Mouse (Mus musculus) heart, postnatal 0 days (tissue): ENCODE data around the gene Hist1h1d. TPM values are rescaled to one million over a fixed set of nuclear protein-coding genes. Genes with fewer than 3 reads are reported as not detected.
"Not testable (repeated sequence)": the region's sequence is repeated elsewhere in the genome, so short reads cannot be mapped to it uniquely, and the experiment has no call there.

ENCODE experiments used
- ATAC-seq: fragments of 200-750 bp; cut with Nextera tagmentation; 2 replicates; pipeline ENCODE4 v1.8.0; 2017; ENCODE audit warnings: low read depth, moderate number of reproducible peaks, moderate library complexity; ENCODE audit not compliant: insufficient read depth
- DNase-seq: peaks from one replicate; pipeline ENCODE4 v3.0.0-alpha.2; 2016; ENCODE audit warnings: low spot score
- H3K27ac ChIP-seq: fragments of 300-500 bp; sonication (generic); 2 replicates; pipeline ENCODE4 v1.5.1; 2014; ENCODE audit warnings: low read depth, mild to moderate bottlenecking
- H3K27me3 ChIP-seq: fragments of 300-500 bp; sonication (generic); 2 replicates; pipeline ENCODE4 v1.6.1; 2014; ENCODE audit warnings: low read length, mixed read lengths; ENCODE audit not compliant: control insufficient read depth, insufficient read depth
- H3K36me3 ChIP-seq: fragments of 300-500 bp; sonication (generic); replicated peaks from 2 replicates; pipeline ENCODE4 v1.6.1; 2014; ENCODE audit warnings: low read length, mixed read lengths; ENCODE audit not compliant: control insufficient read depth, insufficient read depth
- H3K4me1 ChIP-seq: fragments of 300-500 bp; sonication (generic); 2 replicates; pipeline ENCODE4 v1.6.1; 2014; ENCODE audit warnings: antibody characterized with exemption; ENCODE audit not compliant: control insufficient read depth, insufficient read depth
- H3K4me2 ChIP-seq: fragments of 300-500 bp; sonication (generic); 2 replicates; pipeline ENCODE4 v1.6.1; 2014; ENCODE audit warnings: low read depth, mild to moderate bottlenecking, low read length, moderate library complexity
- H3K4me3 ChIP-seq: fragments of 300-500 bp; sonication (generic); 2 replicates; pipeline ENCODE4 v1.5.1; 2014; ENCODE audit warnings: low read depth, low read length
- H3K9ac ChIP-seq: fragments of 300-500 bp; sonication (generic); replicated peaks from 2 replicates; pipeline ENCODE4 v1.6.1; 2014; ENCODE audit warnings: low read depth, low read length, mixed read lengths
- H3K9me3 ChIP-seq: fragments of 300-500 bp; sonication (generic); replicated peaks from 2 replicates; pipeline ENCODE4 v1.6.1; 2016; ENCODE audit warnings: low read length; ENCODE audit not compliant: control insufficient read depth
- CTCF ChIP-seq: IDR thresholded peaks from 2 replicates; pipeline ENCODE4 v1.5.1; 2016; ENCODE audit warnings: antibody characterized with exemption, control low read depth, low read depth
- EP300 ChIP-seq: IDR thresholded peaks from 2 replicates; pipeline ENCODE4 v1.6.1; 2016; ENCODE audit warnings: antibody characterized with exemption, low read depth
- WGBS: fragments of 180-500 bp; shearing (Covaris S2); extraction: QIAGEN DNeasy Blood & Tissue Kit; methylation state at CpG from one replicate; pipeline ENCODE4 v1.1.7; 2014; 5-methylcytosine and 5-hydroxymethylcytosine counted together
- polyA plus RNA-seq: library from polyadenylated mRNA; unstranded; fragments of >200 nt; fragmentation: Nextera tagmentation; extraction: Ambion mirVana; gene quantifications from 2 replicates; pipeline ENCODE4 v1.2.1, GENCODE M21; 2015
- total RNA-seq: library from RNA; depleted of rRNA; stranded (reverse); fragments of >200 nt; gene quantifications from 2 replicates; pipeline ENCODE4 v1.2.3, GENCODE M21; 2014; ENCODE audit warnings: low replicate concordance

The Hist1h1d gene
- total and polyA plus RNA-seq, 2 experiments from 2014 or later: 0.20 to 61.7 TPM

- under 1% methylated on average over 20 of the region's 20 CpGs for WGBS
- Histone ChIP-seq H3K27ac (peak overlapping the region; percentile 100), H3K9ac (peak overlapping the region; percentile 87), H3K36me3 (no peaks in the 10 kb centered on the region), H3K27me3 (no peaks in the 10 kb centered on the region), H3K4me2 (peak overlapping the region; percentile 79), H3K4me3 (peak overlapping the region; percentile 63), H3K9me3 (no peaks in the 10 kb centered on the region), H3K4me1 (peaks cover 20% of the 10 kb centered on the region)
- DNase-seq (peak; percentile 43), ATAC-seq (no peak)
- TF ChIP-seq CTCF (no peak), EP300 (no peak)
Measured at GRCm38 (mm10) chr13:23530181-23530900, 22.7 kb upstream of the Hist1h1d start.

- Histone ChIP-seq H3K4me3 (peak within 1 kb of the TSS; percentile 63), H3K9me3 (no peaks in the 10 kb centered on the region), H3K4me1 (peaks cover 20% of the 10 kb centered on the region), H3K27ac (peak within 1 kb of the TSS; percentile 100), H3K9ac (peak within 1 kb of the TSS; percentile 87), H3K36me3 (no peaks in the 10 kb centered on the region), H3K4me2 (peak within 1 kb of the TSS; percentile 79), H3K27me3 (no peaks in the 10 kb centered on the region)
- WGBS: under 1% methylated on average over 55 of the region's 70 CpGs
- ATAC-seq (peak; percentile 79), DNase-seq (peak; percentile 96)
- peak; percentile 87 for TF ChIP-seq EP300
- TF ChIP-seq CTCF: no peak
Measured at GRCm38 (mm10) chr13:23530901-23531875, 21.9 kb upstream of the Hist1h1d start, which contains the start of gene Hist1h4h. Gene Hist1h4h, plus strand, starts transcription at chr13:23531050.

DNA sequence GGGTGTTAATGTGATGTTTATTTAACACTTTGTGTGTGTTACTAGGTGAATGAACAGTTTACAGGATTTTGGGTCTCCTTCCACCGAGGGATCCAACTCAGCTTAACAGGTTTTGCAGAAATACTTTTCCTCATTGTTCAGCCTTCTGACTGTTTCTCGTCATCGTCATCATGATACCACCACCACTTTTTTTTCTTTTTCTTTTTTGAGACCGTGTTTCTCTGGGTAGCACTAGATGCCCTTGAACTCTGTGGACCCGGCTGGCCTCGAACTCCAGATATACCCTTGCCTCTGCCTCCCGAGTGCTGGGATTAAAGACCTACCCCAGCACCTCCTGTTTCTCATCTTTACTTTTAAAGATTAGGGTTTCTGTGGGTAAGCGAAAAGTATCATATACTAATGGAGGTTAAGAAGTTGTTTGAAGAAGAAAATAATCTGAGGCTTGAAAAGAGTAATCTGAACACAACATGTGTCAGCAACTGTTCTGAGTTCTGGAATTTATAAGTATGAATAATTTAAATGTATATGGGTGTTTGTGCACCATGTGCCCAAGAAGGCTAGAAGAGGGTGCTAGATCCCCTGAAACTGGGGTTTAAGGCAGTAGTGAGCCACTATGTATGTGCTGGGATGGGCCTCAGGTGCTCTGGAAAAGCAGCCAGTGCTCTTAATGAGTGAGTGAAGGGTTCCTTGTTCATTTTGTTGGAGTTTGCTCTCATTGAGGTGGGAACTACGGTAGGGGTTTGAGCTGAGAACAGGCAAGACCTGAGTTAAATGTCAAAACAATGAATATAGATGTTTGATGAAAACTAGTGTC lies 20.6 kb upstream of the Hist1h1d start:
- Histone ChIP-seq H3K4me3 (peak overlapping the region; percentile 63), H3K27me3 (no peaks in the 10 kb centered on the region), H3K27ac (peak overlapping the region; percentile 100), H3K9me3 (no peaks in the 10 kb centered on the region), H3K36me3 (no peaks in the 10 kb centered on the region), H3K4me1 (peaks cover 20% of the 10 kb centered on the region), H3K9ac (peak overlapping the region; percentile 87; the same call in 1 of the 2 replicates), H3K4me2 (peak overlapping the region; percentile 79)
- ATAC-seq: no peak
- TF ChIP-seq CTCF (no peak), EP300 (no peak)
- WGBS: 23% methylated on average over 9 of the region's 9 CpGs
- DNase-seq: no peak

GRCm38 (mm10) chr13:23533560-23534367 lies 19.3 kb upstream of the Hist1h1d start, which contains the start of gene Hist1h2af:
Gene Hist1h2af, plus strand, starts transcription at chr13:23533906.
- ATAC-seq: peak; percentile 8; the same call in 1 of the 2 replicates
- peak; percentile 86 for DNase-seq
- WGBS: under 1% methylated on average over 25 of the region's 53 CpGs

More at GRCm38 (mm10) chr13:23533560-23534367, 19.3 kb upstream of the Hist1h1d start, which contains the start of gene Hist1h2af:
- H3K9me3 ChIP-seq, H3K36me3 ChIP-seq, H3K27me3 ChIP-seq: not testable (repeated sequence)
- H3K4me3 ChIP-seq: peak within 1 kb of the TSS; percentile 60
- H3K4me2 ChIP-seq: peak within 1 kb of the TSS; percentile 79
- peak within 1 kb of the TSS; percentile 59; the same call in 1 of the 2 replicates for H3K9ac ChIP-seq
- H3K27ac ChIP-seq: peak within 1 kb of the TSS; percentile 100
- peaks cover 17% of the 10 kb centered on the region for H3K4me1 ChIP-seq
